Mouse (Mus musculus) urinary bladder, adult 18-20 months (tissue): ENCODE measurements around the gene Cox7a1.

Experiments
- DNase-seq, 2 experiments: peaks; one replicate each; pipeline ENCODE4 v3.0.0; 2022; ENCODE audit warnings: low spot score in 2 of 2, mixed read lengths in 2 of 2

Cox7a1 gene

DNA sequence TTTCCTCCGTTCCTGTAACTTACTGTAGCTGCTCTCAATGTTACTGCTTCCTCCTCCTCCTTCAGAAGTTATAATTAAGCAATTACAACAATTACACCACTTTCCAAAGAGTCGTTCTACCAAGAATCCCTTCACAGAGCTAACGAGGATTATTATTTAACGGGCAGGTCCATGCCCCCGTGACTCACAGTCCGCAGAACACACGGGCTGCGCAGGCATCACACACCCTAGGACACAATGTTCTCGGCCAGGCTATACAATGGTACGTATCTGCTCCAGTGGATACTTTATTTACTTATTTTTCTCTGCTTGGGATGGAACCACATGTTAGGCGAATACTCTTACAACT is 36.0 kb downstream of the Cox7a1 start:
- no peak for DNase-seq

DNA sequence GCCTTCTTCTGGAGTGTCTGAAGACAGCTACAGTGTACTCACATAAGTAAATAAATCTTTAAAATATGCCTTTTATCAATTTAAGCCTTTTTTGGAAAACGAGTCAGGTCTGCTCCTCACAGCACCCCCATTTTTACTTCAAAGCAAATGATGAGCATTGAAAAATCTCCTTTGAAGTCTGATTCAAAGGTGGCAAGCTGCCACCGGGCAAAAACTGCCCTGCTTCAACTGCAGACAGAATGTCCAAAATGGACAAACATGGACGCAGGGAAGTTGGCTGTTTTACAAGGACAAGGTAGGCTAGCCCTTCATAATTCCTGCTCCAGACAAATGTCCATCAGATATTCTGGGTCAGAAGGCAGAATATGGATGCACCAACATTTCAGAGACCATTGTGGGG is 37.5 kb downstream of the Cox7a1 start:
- no peak for DNase-seq

DNA sequence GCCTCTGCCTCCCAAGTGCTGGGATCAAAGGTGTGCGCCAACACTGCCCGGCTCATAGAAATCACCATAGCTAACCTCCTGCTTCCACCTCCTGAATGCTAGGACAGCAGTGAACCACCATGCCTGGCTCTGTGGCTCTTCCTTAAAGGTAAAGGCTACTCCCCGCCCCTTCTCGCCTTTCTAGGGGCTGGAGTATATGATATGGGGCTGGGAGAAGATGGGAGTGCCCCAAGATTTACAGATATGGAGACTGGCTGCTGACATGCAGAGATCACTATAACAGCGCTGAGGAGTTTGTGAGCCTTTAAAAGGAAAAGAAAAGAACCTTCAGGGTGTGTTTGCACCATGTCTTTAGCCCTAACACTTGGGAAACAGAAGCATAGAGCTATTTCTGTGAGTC is 38.3 kb downstream of the Cox7a1 start:
- DNase-seq = no peak

DNA sequence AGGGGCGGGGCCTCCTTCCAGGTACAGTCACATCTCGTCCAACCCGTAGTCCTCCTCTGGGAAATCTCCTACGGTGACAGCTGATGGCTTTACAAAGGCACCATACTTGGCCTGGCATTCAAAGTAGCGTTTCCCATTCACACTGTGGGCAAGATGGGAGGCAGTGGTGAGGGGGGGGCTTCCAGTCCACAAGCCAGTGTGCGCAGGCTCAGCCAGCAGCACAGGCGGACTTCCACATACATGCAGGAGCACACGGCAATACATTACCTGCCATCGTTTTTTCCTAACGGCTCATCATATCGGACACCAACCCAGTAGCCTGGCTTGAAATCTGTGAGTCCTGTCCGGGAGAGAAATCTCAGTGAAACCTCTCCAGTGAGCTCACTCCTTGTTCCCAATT is 40.3 kb downstream of the Cox7a1 start:
- DNase-seq = no peak

DNA sequence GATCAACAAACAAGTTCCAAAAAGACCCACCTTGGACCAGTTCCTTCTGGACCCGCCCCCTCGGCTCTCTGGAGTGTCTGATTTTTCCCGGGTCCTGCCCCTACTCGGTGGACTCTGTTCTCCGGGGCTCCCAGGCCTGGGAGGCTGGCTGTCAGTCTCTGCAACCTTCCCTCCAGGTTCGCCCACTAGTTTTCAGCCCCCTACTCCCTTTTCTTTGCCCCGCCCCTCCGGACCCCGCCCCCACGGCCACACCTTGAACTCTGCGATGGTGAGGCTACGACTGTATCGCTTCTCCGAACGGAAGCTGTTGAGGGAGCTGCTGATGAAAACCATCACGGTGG is 47.4 kb downstream of the Cox7a1 start:
- no peak for DNase-seq

DNA sequence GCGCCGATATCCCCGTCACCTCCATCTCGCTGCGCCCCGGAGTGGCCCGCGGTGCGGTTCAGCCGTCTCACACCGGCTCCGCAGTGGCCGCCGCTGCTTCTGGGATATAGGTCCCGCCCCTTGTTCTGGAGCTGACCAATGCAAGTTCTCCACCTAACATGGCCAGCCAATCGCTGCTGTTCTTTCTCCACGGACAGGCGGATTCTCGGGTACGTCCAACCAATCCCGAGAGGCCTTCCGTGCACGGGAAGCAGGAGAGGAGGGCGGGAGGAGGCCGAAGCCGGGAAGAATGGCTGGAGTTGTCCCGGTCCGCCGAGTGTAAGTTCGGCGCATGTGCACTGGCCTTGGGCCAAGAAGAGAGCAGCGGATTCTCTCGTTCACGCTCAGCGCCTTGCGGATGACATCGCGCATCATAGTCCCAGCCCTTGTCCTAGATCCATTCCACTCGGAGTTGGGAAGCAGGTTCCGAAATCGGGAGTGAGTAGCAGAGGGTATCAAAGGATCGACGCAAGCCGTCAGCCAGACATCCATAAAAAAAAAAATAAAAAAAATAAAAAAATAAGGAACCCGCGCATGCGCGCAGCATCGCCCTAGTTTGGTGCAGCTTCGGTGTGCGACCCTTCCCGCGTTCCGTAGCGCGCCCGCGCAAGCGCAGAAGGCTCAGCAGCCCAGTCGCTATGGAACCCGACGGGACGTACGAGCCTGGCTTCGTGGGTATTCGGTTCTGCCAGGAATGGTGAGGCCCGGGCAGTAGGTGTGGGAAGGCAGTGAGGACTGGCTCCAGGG is 47.9 kb downstream of the Cox7a1 start, which contains the start of the genes Polr2i and Tbcb:
TSS of gene Polr2i (plus strand) at position 280 of the 786 bp plus-strand sequence.
TSS of gene Tbcb (minus strand) at position 604 of the 786 bp plus-strand sequence.
- peak; percentile 93 to 98 for DNase-seq

DNA sequence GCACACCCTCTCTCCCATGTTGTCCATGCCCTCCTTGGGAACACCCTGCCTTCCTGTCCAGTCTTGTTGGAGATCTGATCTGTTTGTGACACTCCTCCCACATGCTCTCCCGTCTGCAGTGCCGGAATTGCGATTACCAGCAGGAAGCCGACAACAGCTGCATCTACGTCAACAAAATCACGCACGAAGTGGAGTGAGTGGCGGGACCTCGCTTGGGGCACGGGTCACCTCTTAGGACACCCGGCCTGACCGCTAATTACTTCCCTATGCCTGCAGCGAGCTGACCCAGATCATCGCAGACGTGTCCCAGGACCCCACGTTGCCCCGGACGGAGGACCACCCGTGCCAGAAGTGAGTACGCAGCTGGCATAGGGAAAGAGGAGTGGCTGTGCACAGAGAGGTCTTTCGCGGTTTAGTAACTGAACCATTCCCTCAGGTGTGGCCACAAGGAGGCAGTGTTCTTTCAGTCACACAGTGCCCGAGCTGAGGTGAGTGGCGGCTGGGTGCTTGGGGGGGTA is 48.7 kb downstream of the Cox7a1 start:
- DNase-seq = peak in 1 of 2 experiments; percentile 47

DNA sequence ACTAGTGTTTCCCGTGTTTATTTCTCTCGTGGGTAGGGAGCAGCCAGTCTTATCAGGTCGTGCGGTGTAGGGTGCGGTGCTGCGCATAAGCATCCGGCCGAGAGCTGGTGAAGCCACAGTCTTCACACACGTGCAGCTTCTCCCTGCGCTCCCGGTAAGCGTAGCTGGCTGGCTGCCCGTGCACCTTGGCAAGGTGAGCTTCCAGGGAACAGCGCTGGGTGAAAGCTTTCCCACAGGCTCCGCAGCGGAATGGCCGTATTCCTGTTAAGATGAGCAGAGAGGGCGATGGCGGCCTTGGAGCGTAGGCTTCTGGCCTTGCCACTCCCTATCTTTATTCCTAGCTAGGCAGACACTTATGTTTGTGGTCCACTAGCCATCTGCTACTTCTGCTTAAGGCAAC is 49.4 kb downstream of the Cox7a1 start:
- DNase-seq = no peak

DNA sequence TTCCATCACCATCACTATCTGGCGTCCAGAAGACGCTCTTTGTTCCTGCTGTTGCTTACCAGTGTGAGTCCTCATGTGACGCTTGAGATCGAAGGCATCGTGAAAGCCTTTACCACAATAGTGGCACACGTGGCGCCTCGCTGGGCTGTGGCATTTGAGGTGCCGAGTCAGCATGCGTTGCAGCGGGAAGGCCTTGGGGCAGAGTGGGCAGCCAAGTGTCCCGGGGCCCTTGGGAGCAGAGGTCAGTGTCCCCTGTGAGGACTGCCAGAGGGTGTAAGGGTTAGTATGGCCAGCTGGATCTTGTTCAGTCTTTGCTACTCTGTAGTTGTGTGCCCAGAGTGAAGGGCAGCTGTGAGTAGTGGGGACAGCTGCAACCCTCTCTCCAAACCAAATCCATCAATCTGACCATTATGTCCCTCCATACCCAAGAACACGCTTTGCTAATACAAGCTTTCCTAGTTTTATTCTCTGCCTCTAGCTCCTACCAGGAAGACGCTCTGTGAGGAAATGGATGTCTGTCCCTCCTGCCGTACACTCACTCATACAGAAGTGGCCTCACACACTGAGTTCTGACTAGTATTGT is 50.4 kb downstream of the Cox7a1 start:
- DNase-seq = no peak

DNA sequence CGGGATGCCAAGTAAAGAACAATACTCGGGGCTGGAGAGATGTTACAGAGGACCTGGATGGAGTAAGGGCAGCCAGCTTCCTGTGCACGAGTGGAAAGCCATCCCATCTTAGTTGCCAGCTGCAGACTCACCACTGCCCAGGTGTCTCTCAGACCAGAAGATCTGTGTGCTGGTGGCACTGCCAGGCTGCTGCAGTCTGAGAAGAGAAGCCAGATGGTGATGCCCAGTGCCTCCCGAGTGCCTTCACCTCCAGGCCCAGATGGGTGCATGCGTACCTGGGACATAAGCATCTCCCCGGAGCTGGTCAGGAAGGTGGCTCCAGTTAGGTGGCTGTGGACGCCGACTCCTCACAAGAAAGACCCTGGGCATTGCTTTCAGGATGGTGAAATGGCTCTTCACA is 51.1 kb downstream of the Cox7a1 start:
- DNase-seq = no peak

DNA sequence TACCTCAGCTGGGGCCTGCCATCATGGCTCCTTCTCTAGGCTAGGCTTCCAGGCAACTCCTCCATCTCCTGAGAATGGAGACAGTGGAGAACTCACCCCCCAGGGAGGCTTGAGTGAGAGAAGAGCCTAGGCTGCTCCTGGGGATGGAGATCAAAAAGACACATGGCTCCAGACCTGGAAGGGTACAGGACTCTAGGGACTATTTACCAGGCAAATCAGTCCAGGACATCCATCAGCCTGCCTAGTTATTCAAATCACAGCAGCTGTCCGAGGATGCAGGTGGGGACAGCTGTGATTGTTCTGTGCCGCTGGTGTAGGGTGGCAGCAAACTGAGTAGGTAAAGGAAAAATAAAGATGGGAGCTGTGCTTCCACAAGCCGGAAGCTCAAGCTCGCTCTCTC is 51.7 kb downstream of the Cox7a1 start, which contains the start of gene Ovol3:
TSS of gene Ovol3 (minus strand) at position 101 of the 400 bp plus-strand sequence.
- no peak for DNase-seq
